Mouse (Mus musculus) embryonic facial prominence, embryonic 13.5 days (tissue): ENCODE measurements at regions not wholly inside any gene's neighbourhood (a gene's known extent, or its start where the extent isn't known, plus 50 kb on each side); places are given as distances from the start of the nearest gene placed in this dataset.

Experiments
- ATAC-seq: fragments of 200-750 bp; cut with Nextera tagmentation; 2 replicates; pipeline ENCODE4 v1.8.0; 2017; ENCODE audit warnings: low read depth; ENCODE audit not compliant: insufficient number of reproducible peaks, insufficient read depth, low FRiP score, low TSS enrichment
- H3K27ac ChIP-seq: fragments of 300-500 bp; sonication (generic); 2 replicates; pipeline ENCODE4 v1.5.1; 2015; ENCODE audit warnings: moderate library complexity, mild to moderate bottlenecking, inconsistent platforms
- H3K27me3 ChIP-seq: fragments of 300-500 bp; sonication (generic); 2 replicates; pipeline ENCODE4 v1.6.1; 2015; ENCODE audit warnings: mild to moderate bottlenecking, inconsistent platforms
- H3K36me3 ChIP-seq: fragments of 300-500 bp; sonication (generic); 2 replicates; pipeline ENCODE4 v1.6.1; 2015; ENCODE audit warnings: mild to moderate bottlenecking, inconsistent platforms
- H3K4me1 ChIP-seq: fragments of 300-500 bp; sonication (generic); 2 replicates; pipeline ENCODE4 v1.6.1; 2015; ENCODE audit warnings: inconsistent platforms
- H3K4me2 ChIP-seq: fragments of 300-500 bp; sonication (generic); 2 replicates; pipeline ENCODE4 v1.6.1; 2015; ENCODE audit warnings: moderate library complexity, mild to moderate bottlenecking, inconsistent platforms
- H3K4me3 ChIP-seq: fragments of 300-500 bp; sonication (generic); 2 replicates; pipeline ENCODE4 v1.5.1; 2015; ENCODE audit warnings: mild to moderate bottlenecking, inconsistent platforms
- H3K9ac ChIP-seq: fragments of 300-500 bp; sonication (generic); 2 replicates; pipeline ENCODE4 v1.6.1; 2015; ENCODE audit warnings: mild to moderate bottlenecking, inconsistent platforms
- H3K9me3 ChIP-seq: fragments of 300-500 bp; sonication (generic); 2 replicates; pipeline ENCODE4 v1.6.1; 2016; ENCODE audit warnings: inconsistent platforms
- WGBS: fragments of 180-500 bp; shearing (Covaris S2); methylation state at CpG from one replicate; pipeline ENCODE4 v1.1.7; 2015; ENCODE audit warnings: mixed read lengths; 5-methylcytosine and 5-hydroxymethylcytosine counted together

DNA sequence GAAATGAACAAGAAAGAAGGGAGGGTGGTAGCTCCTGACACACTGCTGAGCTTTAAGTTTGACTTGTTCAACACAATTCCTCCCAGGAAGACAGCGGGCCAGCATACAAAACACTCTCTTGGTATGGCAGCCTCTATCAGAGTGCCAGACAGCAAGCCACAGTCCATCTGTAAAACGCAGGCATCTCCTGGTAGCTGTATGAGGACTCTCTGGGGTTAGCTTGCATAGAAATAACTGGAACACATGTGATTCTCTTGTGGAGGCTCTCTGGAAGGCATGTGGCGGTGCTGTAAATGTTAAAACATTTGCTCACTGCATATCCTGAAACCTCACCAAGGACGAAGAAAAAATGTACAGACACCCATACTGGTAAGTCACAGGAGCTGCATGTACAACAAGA is 247.9 kb upstream of the Shh start:
- Histone ChIP-seq H3K9me3 (no peaks in the 10 kb centered on the region), H3K27me3 (no peaks in the 10 kb centered on the region), H3K4me1 (no peaks in the 10 kb centered on the region), H3K4me3 (no peak overlapping the region), H3K4me2 (no peak overlapping the region), H3K36me3 (no peaks in the 10 kb centered on the region), H3K9ac (no peak overlapping the region), H3K27ac (no peak overlapping the region)
- ATAC-seq = no peak
- WGBS = 84% methylated on average over 4 of the region's 4 CpGs

DNA sequence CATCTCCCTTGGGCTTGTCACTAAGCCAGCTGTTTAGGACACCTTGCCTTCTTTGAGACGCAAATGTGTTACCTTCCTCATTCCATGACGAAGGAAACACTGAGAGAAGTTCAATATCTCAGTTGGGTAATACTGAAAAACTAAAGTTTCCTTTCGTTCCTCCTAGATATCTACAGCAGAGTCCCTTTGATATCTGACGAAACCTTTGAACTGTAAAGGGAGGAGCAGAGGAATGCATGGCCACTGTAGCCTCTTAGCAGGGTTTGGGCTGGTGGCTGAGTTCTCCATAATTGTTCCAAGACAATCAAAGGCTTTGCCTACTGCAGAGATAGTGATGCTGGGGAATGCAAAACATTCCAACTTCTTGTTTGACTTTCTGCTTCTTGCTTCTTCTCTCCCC is 243.5 kb upstream of the Shh start:
- H3K36me3 ChIP-seq = no peaks in the 10 kb centered on the region
- H3K9ac ChIP-seq = no peak overlapping the region
- no peak overlapping the region for H3K27ac ChIP-seq
- ATAC-seq = no peak
- no peak overlapping the region for H3K4me3 ChIP-seq
- WGBS = 66% methylated on average over 4 of the region's 4 CpGs
- H3K4me1 ChIP-seq = no peaks in the 10 kb centered on the region
- H3K9me3 ChIP-seq = no peaks in the 10 kb centered on the region
- no peak overlapping the region for H3K4me2 ChIP-seq
- H3K27me3 ChIP-seq = no peaks in the 10 kb centered on the region

DNA sequence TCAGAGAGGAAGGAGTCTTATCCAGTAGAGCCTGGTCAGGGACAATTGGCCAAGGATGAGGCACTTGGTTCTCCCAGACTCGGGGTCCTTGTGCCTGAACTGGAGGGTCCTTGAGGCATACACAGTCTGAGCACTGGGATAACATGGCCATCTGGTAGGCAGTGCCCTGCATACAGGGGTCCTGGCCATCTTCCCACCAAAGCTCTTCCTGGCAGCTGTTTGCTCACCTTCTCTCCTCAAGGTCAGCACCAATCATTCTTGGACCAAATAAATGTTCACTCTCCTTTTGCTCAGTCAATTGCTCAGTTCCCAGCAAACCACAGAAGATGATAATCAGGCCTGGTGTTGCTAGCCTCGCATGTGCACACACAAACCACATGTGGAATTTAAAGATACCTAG is 242.6 kb upstream of the Shh start:
- WGBS = 62% methylated on average over 2 of the region's 2 CpGs
- H3K4me1 ChIP-seq = no peaks in the 10 kb centered on the region
- H3K4me2 ChIP-seq = no peak overlapping the region
- H3K27me3 ChIP-seq = no peaks in the 10 kb centered on the region
- H3K9ac ChIP-seq = no peak overlapping the region
- ATAC-seq = no peak
- H3K36me3 ChIP-seq = no peaks in the 10 kb centered on the region
- no peaks in the 10 kb centered on the region for H3K9me3 ChIP-seq
- no peak overlapping the region for H3K27ac ChIP-seq
- H3K4me3 ChIP-seq = no peak overlapping the region

DNA sequence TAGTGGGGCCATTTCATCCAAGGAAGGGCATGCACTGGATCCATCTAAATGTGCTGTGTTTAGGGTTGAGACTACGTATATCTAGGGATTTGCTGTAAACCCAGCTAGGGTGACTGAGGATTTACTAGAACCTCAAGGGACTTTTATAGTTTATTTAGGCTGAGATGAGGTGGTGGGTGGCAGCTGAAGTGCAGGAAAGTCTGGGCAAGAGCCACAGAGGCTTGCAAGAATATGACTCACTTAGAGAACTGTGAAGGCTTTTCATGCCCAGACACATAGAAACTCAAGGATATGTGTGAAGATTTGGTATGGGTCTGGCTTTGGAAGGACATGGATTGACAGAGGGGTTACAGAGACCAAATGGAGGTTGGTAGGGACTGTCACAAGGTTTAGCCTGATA is 237.3 kb upstream of the Shh start:
- no peak overlapping the region for H3K9ac ChIP-seq
- no peaks in the 10 kb centered on the region for H3K9me3 ChIP-seq
- no peaks in the 10 kb centered on the region for H3K4me1 ChIP-seq
- H3K36me3 ChIP-seq = no peaks in the 10 kb centered on the region
- no peak for ATAC-seq
- no peak overlapping the region for H3K27ac ChIP-seq
- 87% methylated on average over 1 of the region's 1 CpGs for WGBS
- no peaks in the 10 kb centered on the region for H3K27me3 ChIP-seq
- no peak overlapping the region for H3K4me2 ChIP-seq
- H3K4me3 ChIP-seq = no peak overlapping the region

DNA sequence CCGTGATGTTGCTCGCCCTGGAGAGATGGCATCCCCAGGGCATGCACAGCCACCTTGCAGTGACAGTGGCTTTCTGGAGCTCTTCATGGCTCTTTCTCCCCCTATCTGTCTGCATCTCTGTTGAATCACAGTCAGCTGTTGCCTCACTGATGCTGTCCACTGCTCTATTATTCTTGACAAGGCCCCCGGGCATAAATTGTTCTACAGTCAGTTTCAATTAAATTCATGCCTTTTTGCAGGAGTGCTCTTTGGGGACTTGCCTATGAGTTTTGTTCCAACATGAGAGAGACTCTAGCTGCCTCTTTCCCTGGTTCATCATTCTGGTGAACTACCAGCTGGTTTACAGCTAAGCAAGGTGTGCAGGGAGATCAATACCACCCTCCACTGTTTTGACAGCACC is 229.9 kb upstream of the Shh start:
- no peaks in the 10 kb centered on the region for H3K4me1 ChIP-seq
- WGBS = 57% methylated on average over 3 of the region's 3 CpGs
- no peak overlapping the region for H3K27ac ChIP-seq
- no peaks in the 10 kb centered on the region for H3K36me3 ChIP-seq
- H3K4me2 ChIP-seq = no peak overlapping the region
- no peaks in the 10 kb centered on the region for H3K9me3 ChIP-seq
- no peak for ATAC-seq
- H3K4me3 ChIP-seq = no peak overlapping the region
- H3K9ac ChIP-seq = no peak overlapping the region
- no peaks in the 10 kb centered on the region for H3K27me3 ChIP-seq

- no peak for ATAC-seq
- Histone ChIP-seq H3K4me2 (no peak overlapping the region), H3K27ac (no peak overlapping the region), H3K4me1 (no peaks in the 10 kb centered on the region), H3K36me3 (no peaks in the 10 kb centered on the region), H3K27me3 (no peaks in the 10 kb centered on the region), H3K9ac (no peak overlapping the region), H3K9me3 (no peaks in the 10 kb centered on the region), H3K4me3 (no peak overlapping the region)
- WGBS = 65% methylated on average over 6 of the region's 6 CpGs
Observed at GRCm38 (mm10) chr5:28690110-28690509, 223.1 kb upstream of the Shh start.

GRCm38 (mm10) chr5:28689651-28690050 is 222.6 kb upstream of the Shh start:
- H3K4me1 ChIP-seq = no peaks in the 10 kb centered on the region
- H3K4me2 ChIP-seq = no peak overlapping the region
- no peaks in the 10 kb centered on the region for H3K9me3 ChIP-seq
- no peak for ATAC-seq
- no peak overlapping the region for H3K27ac ChIP-seq
- no peak overlapping the region for H3K4me3 ChIP-seq
- H3K9ac ChIP-seq = no peak overlapping the region
- no peaks in the 10 kb centered on the region for H3K27me3 ChIP-seq
- H3K36me3 ChIP-seq = no peaks in the 10 kb centered on the region
- WGBS = 72% methylated on average over 2 of the region's 2 CpGs

- ATAC-seq = no peak
- Histone ChIP-seq H3K9me3 (no peaks in the 10 kb centered on the region), H3K4me1 (no peaks in the 10 kb centered on the region), H3K36me3 (no peaks in the 10 kb centered on the region), H3K4me3 (no peak overlapping the region), H3K27ac (no peak overlapping the region), H3K9ac (no peak overlapping the region), H3K27me3 (no peaks in the 10 kb centered on the region), H3K4me2 (no peak overlapping the region)
- WGBS = 73% methylated on average over 3 of the region's 3 CpGs
Observed at GRCm38 (mm10) chr5:28689136-28689535, 222.1 kb upstream of the Shh start.

DNA sequence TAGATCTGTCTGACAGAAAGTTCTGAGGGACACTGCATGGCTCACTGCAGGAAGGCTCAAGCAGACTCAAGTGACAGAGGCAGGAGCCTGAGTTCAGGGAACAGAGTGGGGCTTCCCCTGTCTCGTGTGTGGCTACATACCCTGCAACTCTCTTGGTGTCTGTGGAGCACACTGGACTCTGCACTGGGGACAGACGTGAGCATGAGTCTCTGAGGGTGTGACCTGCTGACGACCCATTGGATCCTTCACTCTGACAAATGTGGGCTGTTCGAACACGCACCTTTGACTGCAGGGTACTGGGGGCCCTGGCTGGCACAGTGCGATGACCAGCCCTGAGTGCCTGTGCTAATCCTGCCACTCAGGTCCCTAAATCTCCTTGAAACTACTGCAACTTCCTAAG is 215.8 kb upstream of the Shh start:
- H3K9ac ChIP-seq = no peak overlapping the region
- H3K4me3 ChIP-seq = no peak overlapping the region
- no peaks in the 10 kb centered on the region for H3K9me3 ChIP-seq
- H3K36me3 ChIP-seq = no peaks in the 10 kb centered on the region
- H3K27ac ChIP-seq = no peak overlapping the region
- no peaks in the 10 kb centered on the region for H3K27me3 ChIP-seq
- no peak overlapping the region for H3K4me2 ChIP-seq
- WGBS = 77% methylated on average over 6 of the region's 6 CpGs
- no peak for ATAC-seq
- no peaks in the 10 kb centered on the region for H3K4me1 ChIP-seq

DNA sequence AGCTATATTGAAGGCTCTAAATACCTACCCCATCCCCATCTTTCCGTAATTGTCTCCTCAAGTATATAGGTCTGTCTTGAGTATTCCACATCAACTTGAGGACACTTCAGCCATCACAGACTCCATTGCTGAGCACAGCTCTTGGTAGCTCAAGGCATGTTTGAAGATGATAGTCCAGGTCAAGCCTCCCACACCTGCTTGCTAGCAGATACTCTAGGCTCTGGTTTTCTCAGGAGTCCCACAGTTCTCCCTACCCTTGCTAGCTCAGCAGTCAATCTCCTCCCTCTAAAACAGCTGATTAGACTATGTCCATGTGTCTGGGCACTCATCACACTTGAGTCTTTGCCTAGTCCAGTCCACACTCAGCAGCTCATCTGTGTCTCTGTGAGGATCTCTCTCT is 213.3 kb upstream of the Shh start:
- no peak for ATAC-seq

GRCm38 (mm10) chr5:28679761-28680160 is 212.7 kb upstream of the Shh start:
- Histone ChIP-seq H3K36me3 (no peaks in the 10 kb centered on the region), H3K27ac (no peak overlapping the region), H3K4me2 (no peak overlapping the region), H3K9ac (no peak overlapping the region), H3K4me1 (no peaks in the 10 kb centered on the region), H3K9me3 (no peaks in the 10 kb centered on the region), H3K27me3 (no peaks in the 10 kb centered on the region), H3K4me3 (no peak overlapping the region)
- WGBS = 76% methylated on average over 1 of the region's 1 CpGs
- ATAC-seq = no peak

More for the DNA sequence above, 213.3 kb upstream of the Shh start:
- 97% methylated on average over 1 of the region's 1 CpGs for WGBS
- Histone ChIP-seq H3K36me3 (no peaks in the 10 kb centered on the region), H3K9ac (no peak overlapping the region), H3K4me2 (no peak overlapping the region), H3K4me1 (no peaks in the 10 kb centered on the region), H3K27ac (no peak overlapping the region), H3K27me3 (no peaks in the 10 kb centered on the region), H3K9me3 (no peaks in the 10 kb centered on the region), H3K4me3 (no peak overlapping the region)

DNA sequence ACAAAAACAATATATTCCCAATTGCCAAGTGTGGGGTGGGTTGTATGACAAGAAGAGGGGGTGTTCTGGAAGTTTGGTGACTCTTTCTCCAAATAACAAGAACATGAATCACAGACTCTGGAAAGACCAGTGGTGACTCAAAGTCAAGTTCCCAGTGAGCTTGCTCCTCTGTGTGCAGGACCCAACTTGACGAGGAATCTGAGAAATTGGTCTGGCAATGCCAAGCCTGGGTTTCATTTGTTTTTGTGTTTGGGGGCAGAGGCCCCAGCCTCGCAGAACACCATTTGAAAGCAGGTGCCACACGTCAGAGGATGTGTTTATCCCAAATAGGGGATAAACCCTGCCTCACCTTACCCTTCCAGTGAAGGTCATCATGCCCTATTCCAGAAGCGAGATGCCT is 163.1 kb upstream of the Shh start:
- WGBS = 82% methylated on average over 4 of the region's 4 CpGs
- no peak overlapping the region for H3K27ac ChIP-seq
- H3K36me3 ChIP-seq = no peaks in the 10 kb centered on the region
- H3K4me1 ChIP-seq = no peaks in the 10 kb centered on the region
- H3K9me3 ChIP-seq = no peaks in the 10 kb centered on the region
- H3K9ac ChIP-seq = no peak overlapping the region
- H3K27me3 ChIP-seq = no peaks in the 10 kb centered on the region
- no peak overlapping the region for H3K4me2 ChIP-seq
- H3K4me3 ChIP-seq = no peak overlapping the region
- no peak for ATAC-seq

GRCm38 (mm10) chr5:28611885-28612284 is 144.8 kb upstream of the Shh start:
- Histone ChIP-seq H3K4me1 (no peaks in the 10 kb centered on the region), H3K4me2 (no peak overlapping the region), H3K36me3 (no peaks in the 10 kb centered on the region), H3K9ac (no peak overlapping the region), H3K27ac (no peak overlapping the region), H3K4me3 (no peak overlapping the region), H3K9me3 (no peaks in the 10 kb centered on the region), H3K27me3 (no peaks in the 10 kb centered on the region)
- ATAC-seq = no peak
- 94% methylated on average over 3 of the region's 3 CpGs for WGBS
